Comparison of ENCODE assay signal across 8 mouse cellular contexts in genomic region chr2:104122505-104123378, GRCm38 (mm10). TPM values are rescaled to one million over a fixed set of nuclear protein-coding genes. Genes with fewer than 3 reads are reported as not detected.
A peak's percentile ranks its signal among the peaks of the same experiment; 100 is the strongest.
DNase-seq lines count a peak whose midpoint lies in the region; ATAC-seq lines count a peak whose summit lies in the region.

Gene A930018P22Rik (plus strand): TSS chr2:104122769.

- DNase-seq in T-cell, adult 2 months (ENCODE audit: low spot score), result peak; percentile 76
- DNase-seq in cerebellum, postnatal 25 days, result peak; percentile 86 to 93
- DNase-seq in frontal cortex, postnatal 25 days (ENCODE audit: low spot score in 2 of 2), result peak; percentile 70 to 79
- peak; percentile 91 for DNase-seq in hindbrain, embryonic 14.5 days (ENCODE audit: low spot score)
- peak; percentile 68 to 71 for DNase-seq in layer of hippocampus, postnatal 25 days (ENCODE audit: extremely low spot score in 1 of 2, low spot score in 1 of 2)
- DNase-seq in lung, postnatal 14 days, result peak; percentile 91
- DNase-seq in ovary, postnatal 36 days (ENCODE audit: low spot score), result peak; percentile 93
- peak; percentile 87 for DNase-seq in thymus, postnatal 14 days

- no peaks in the 10 kb centered on the region for H3K9me3 ChIP-seq in hindbrain, embryonic 14.5 days (ENCODE audit: control insufficient read depth, low read length)

- H3K4me3 ChIP-seq in hindbrain, embryonic 14.5 days (replicated peaks; ENCODE audit: low read length), result peak within 1 kb of the TSS; percentile 78

- peak; percentile 94 for ATAC-seq in hindbrain, embryonic 14.5 days (ENCODE audit: low FRiP score)

- H3K4me1 ChIP-seq in hindbrain, embryonic 14.5 days (replicated peaks; ENCODE audit: control insufficient read depth, insufficient read depth, low read length), result peaks cover 7% of the 10 kb centered on the region; the same call in 1 of the 2 replicates

- no peak within 1 kb of the TSS for H3K27ac ChIP-seq in hindbrain, embryonic 14.5 days

- H3K27me3 ChIP-seq in hindbrain, embryonic 14.5 days (ENCODE audit: control insufficient read depth, insufficient read depth, low read length), result no peaks in the 10 kb centered on the region; the same call in 1 of the 2 replicates

- H3K9ac ChIP-seq in hindbrain, embryonic 14.5 days, result peak within 1 kb of the TSS; percentile 75

- no peaks in the 10 kb centered on the region for H3K36me3 ChIP-seq in hindbrain, embryonic 14.5 days (replicated peaks; ENCODE audit: control insufficient read depth, insufficient read depth)

- H3K4me2 ChIP-seq in hindbrain, embryonic 14.5 days (replicated peaks), result peak within 1 kb of the TSS; percentile 98

- 1% methylated on average over 72 of the region's 74 CpGs for WGBS in hindbrain, embryonic 14.5 days

RNA-seq across cellular contexts. Expression of gene A930018P22Rik, which starts in this region (rescaled TPM):
- not detected in 2 replicates for polyA plus RNA-seq in hindbrain, embryonic 14.5 days (2014; fragmentation: Nextera tagmentation; extraction: Ambion mirVana)
- under 1 TPM; 0.44 to 0.47 TPM for total RNA-seq in layer of hippocampus, postnatal 25 days (2021)

Comparison
In these comparisons a context has a peak if more than half of its experiments do, and no peak if none do; other contexts are left out.
1. Peak in DNase-seq, ATAC-seq, H3K4me3 ChIP-seq, H3K9ac ChIP-seq and H3K4me2 ChIP-seq in hindbrain, embryonic 14.5 days; RNA of the gene not detected or under 1 TPM.
2. Peak in DNase-seq in layer of hippocampus, postnatal 25 days; RNA of the gene not detected or under 1 TPM.